Mouse (Mus musculus) C2C12 (cell line): Measurements from ENCODE around the gene Cfap73.

Source experiments
- CEBPB ChIP-seq: IDR thresholded peaks from one replicate; pipeline ENCODE4 v1.6.1; 2011; ENCODE audit warnings: low read depth, mild to moderate bottlenecking, control low read depth, moderate library complexity
- CTCF ChIP-seq: IDR thresholded peaks from one replicate; pipeline ENCODE4 v1.5.1; 2011; ENCODE audit not compliant: control insufficient read depth, insufficient read depth, insufficient read length
- USF1 ChIP-seq: IDR thresholded peaks from one replicate; pipeline ENCODE4 v1.6.1; 2011; ENCODE audit warnings: low read depth, mild to moderate bottlenecking, control low read depth, moderate library complexity

- TF ChIP-seq CTCF (no peak), USF1 (no peak), CEBPB (no peak)
Observed at GRCm38 (mm10) chr5:120609246-120609775, 24.7 kb downstream of the Cfap73 start.
